8 mouse cellular contexts compared by ENCODE assay signal in genomic region chr15:81584913-81585745, GRCm38 (mm10). TPM values are rescaled to one million over a fixed set of nuclear protein-coding genes. Genes with fewer than 3 reads are reported as not detected.
A peak's percentile ranks its signal among the peaks of the same experiment; 100 is the strongest.
DNase-seq lines count a peak whose midpoint lies in the region; ATAC-seq and TF ChIP-seq lines count a peak whose summit lies in the region.

Gene Ep300, plus strand, starts transcription at chr15:81585351.

- peaks cover 0 to 8% of the 10 kb centered on the region in 2 experiments; a peak in 2 of 4 replicates for H3K4me1 ChIP-seq in ES-E14 (ENCODE audit: control insufficient read depth in 2 of 2, insufficient read depth in 2 of 2, low read length in 2 of 2, poor library complexity in 1 of 2)
- peaks cover 35% of the 10 kb centered on the region for H3K4me1 ChIP-seq in forebrain, embryonic 15.5 days
- H3K4me1 ChIP-seq in lung, adult 2 months (ENCODE audit: control insufficient read depth, insufficient read depth, low read length): peaks cover 10% of the 10 kb centered on the region

- peak within 1 kb of the TSS; percentile 99 for H3K27ac ChIP-seq in ES-E14 (ENCODE audit: insufficient read depth, low read depth, low read length, poor library complexity, severe bottlenecking)
- H3K27ac ChIP-seq in forebrain, embryonic 15.5 days (replicated peaks): peak within 1 kb of the TSS; percentile 100

- H3K4me3 ChIP-seq in ES-E14 (ENCODE audit: insufficient read depth in 1 of 2, low read depth in 1 of 2, low read length in 2 of 2, poor library complexity in 1 of 2, severe bottlenecking in 1 of 2): peak within 1 kb of the TSS; percentile 91 to 99
- peak within 1 kb of the TSS; percentile 80 for H3K4me3 ChIP-seq in forebrain, embryonic 15.5 days
- H3K4me3 ChIP-seq in lung, adult 2 months (replicated peaks; ENCODE audit: extremely low read depth, low read depth, low read length): peak within 1 kb of the TSS; percentile 84

- in situ Hi-C loops in ES-E14 (cut with MboI; ENCODE audit: low sequenced_read_pairs in 2 of 2, unreplicated experiment in 2 of 2): loop anchor here in 1 of 2 experiments (5.0 kb wide), 1 partner anchor 118 kb away; the partner anchor contains the start of gene Rbx1

- H3K9me3 ChIP-seq in ES-E14 (ENCODE audit: control insufficient read depth, insufficient read depth, low read depth, low read length): no peaks in the 10 kb centered on the region
- no peaks in the 10 kb centered on the region for H3K9me3 ChIP-seq in forebrain, embryonic 15.5 days

- DNase-seq in ES-E14 (ENCODE audit: low read depth, low spot score): peak; percentile 93
- DNase-seq in cerebellum, adult 11-12 months: peak; percentile 97
- peak; percentile 94 for DNase-seq in heart, postnatal 25 days (ENCODE audit: low spot score)
- peak; percentile 92 to 97 for DNase-seq in layer of hippocampus, adult 18-20 months (ENCODE audit: low spot score in 2 of 2)
- peak; percentile 91 for DNase-seq in lung, adult 2 months
- peak; percentile 96 to 97 for DNase-seq in thymus, adult 18-20 months

- peak; percentile 90 for TF ChIP-seq POLR2A in lung, adult 2 months (IDR thresholded peaks at IDR 0.05; ENCODE audit: borderline replicate concordance, extremely low read depth, low read depth, low read length)

- no peaks in the 10 kb centered on the region for H3K27me3 ChIP-seq in forebrain, embryonic 15.5 days

- ATAC-seq in forebrain, embryonic 15.5 days (replicated peaks): peak; percentile 96
- peak; percentile 86 for ATAC-seq in neutrophil, adult 5-6 weeks (ENCODE audit: extremely low read depth, insufficient number of reproducible peaks, low FRiP score, poor library complexity, severe bottlenecking)

- peak within 1 kb of the TSS; percentile 69 for H3K4me2 ChIP-seq in forebrain, embryonic 15.5 days (replicated peaks)

- intact Hi-C loops in heart, postnatal 25 days (cut with DNase I): loop anchor here (1.0 to 5.0 kb wide), 3 partner anchors 70 to 183 kb away; partner anchors contain the start of genes St13 and Xpnpep3

- TF ChIP-seq CTCF in lung, adult 2 months (IDR thresholded peaks at IDR 0.05; ENCODE audit: insufficient read depth, low read length): no peak

- H3K9ac ChIP-seq in ES-E14 (ENCODE audit: insufficient read depth, low read depth, low read length, poor library complexity, severe bottlenecking): peak within 1 kb of the TSS; percentile 100
- H3K9ac ChIP-seq in forebrain, embryonic 15.5 days (replicated peaks): peak within 1 kb of the TSS; percentile 98

- peaks cover 2% of the 10 kb centered on the region; the same call in 1 of the 2 replicates for H3K36me3 ChIP-seq in ES-E14 (ENCODE audit: control insufficient read depth, insufficient read depth, low read length, poor library complexity, severe bottlenecking)
- H3K36me3 ChIP-seq in forebrain, embryonic 15.5 days: 0 out of 2 replicates have a peak, but pooled peaks cover 3% of the 10 kb centered on the region

- WGBS in forebrain, embryonic 15.5 days: under 1% methylated on average over 58 of the region's 68 CpGs
- WGBS in lung, adult 2 months: under 1% methylated on average over 62 of the region's 68 CpGs

TF ChIP-seq in ES-E14, 5 proteins besides CTCF, POLR2A, EP300 and RAD21:
- TF ChIP-seq ZNF384 (IDR thresholded peaks at IDR 0.05; ENCODE audit: low read depth, low read length) (no peak), HCFC1 (IDR thresholded peaks at IDR 0.05; ENCODE audit: borderline replicate concordance, insufficient read depth, low read length) (no peak), ZC3H11A (IDR thresholded peaks at IDR 0.05; ENCODE audit: borderline replicate concordance, low read depth, low read length) (no peak), MAFK (IDR thresholded peaks at IDR 0.05; ENCODE audit: insufficient read depth, low read depth, low read length) (no peak), CHD2 (IDR thresholded peaks at IDR 0.05; ENCODE audit: low read depth, low read length) (no peak)

RNA-seq across cellular contexts. Expression of gene Ep300, which starts in this region (rescaled TPM):
- 48.5 and 58.4 TPM in 2 replicates for total RNA-seq in ES-E14 (2012; rRNA removed)
- polyA plus RNA-seq in forebrain, embryonic 15.5 days (2015; fragmentation: Nextera tagmentation; extraction: Ambion mirVana): 18.4 and 21.9 TPM in 2 replicates
- total RNA-seq in heart, postnatal 25 days (2021): 10 to 100 TPM; 35.4 to 51.9 TPM
- 10 to 100 TPM; 66.0 to 70.6 TPM for total RNA-seq in layer of hippocampus, adult 18-20 months (2021)
- 26.4 and 32.4 TPM in 2 replicates for polyA plus RNA-seq in lung, adult 2 months (2012; rRNA removed)
- total RNA-seq in neutrophil, adult 5-6 weeks (2017): 150 and 164 TPM in 2 replicates

Comparison
In these comparisons a context has a peak if more than half of its experiments do, and no peak if none do; other contexts are left out.
1. Peak in every context shown above with its lines: DNase-seq, ATAC-seq, H3K4me3 ChIP-seq and H3K27ac ChIP-seq.